Mouse (Mus musculus) intestine, embryonic 16.5 days (tissue): Measurements from ENCODE around the gene Pla2g16. TPM values are rescaled to one million over a fixed set of nuclear protein-coding genes. Genes with fewer than 3 reads are reported as not detected.

Source experiments
- ATAC-seq: fragments of 200-750 bp; cut with Nextera tagmentation; 2 replicates; pipeline ENCODE4 v1.8.0; 2017; ENCODE audit warnings: moderate TSS enrichment, moderate library complexity
- H3K27ac ChIP-seq: fragments of 300-500 bp; sonication (generic); 2 replicates; pipeline ENCODE4 v1.5.1; 2014; ENCODE audit warnings: mild to moderate bottlenecking, low read length
- H3K27me3 ChIP-seq: fragments of 300-500 bp; sonication (generic); replicated peaks from 2 replicates; pipeline ENCODE4 v1.6.1; 2014; ENCODE audit warnings: low read length, control low read depth, mixed read lengths; ENCODE audit not compliant: control insufficient read depth, insufficient read depth
- H3K36me3 ChIP-seq: fragments of 300-500 bp; sonication (generic); 2 replicates; pipeline ENCODE4 v1.6.1; 2014; ENCODE audit warnings: low read length, control low read depth; ENCODE audit not compliant: control insufficient read depth, insufficient read depth
- H3K4me1 ChIP-seq: fragments of 300-500 bp; sonication (generic); 2 replicates; pipeline ENCODE4 v1.6.1; 2014; ENCODE audit warnings: low read length, control low read depth, mixed read lengths; ENCODE audit not compliant: control insufficient read depth, insufficient read depth
- H3K4me2 ChIP-seq: fragments of 300-500 bp; sonication (generic); 2 replicates; pipeline ENCODE4 v1.6.1; 2014; ENCODE audit warnings: low read depth, low read length, control low read depth
- H3K4me3 ChIP-seq: fragments of 300-500 bp; sonication (generic); 2 replicates; pipeline ENCODE4 v1.5.1; 2014; ENCODE audit warnings: mild to moderate bottlenecking, low read length
- H3K9ac ChIP-seq: fragments of 300-500 bp; sonication (generic); 2 replicates; pipeline ENCODE4 v1.6.1; 2014; ENCODE audit warnings: low read depth, low read length
- H3K9me3 ChIP-seq: fragments of 300-500 bp; sonication (generic); 2 replicates; pipeline ENCODE4 v1.6.1; 2016; ENCODE audit warnings: low read length, control low read depth; ENCODE audit not compliant: control insufficient read depth
- WGBS: fragments of 180-500 bp; shearing (Covaris S2); extraction: QIAGEN DNeasy Blood & Tissue Kit; methylation state at CpG from one replicate; pipeline ENCODE4 v1.1.7; 2014; 5-methylcytosine and 5-hydroxymethylcytosine counted together
- polyA plus RNA-seq: library from polyadenylated mRNA; unstranded; fragments of >200 nt; fragmentation: Nextera tagmentation; extraction: Ambion mirVana; gene quantifications from 2 replicates; pipeline ENCODE4 v1.2.1, GENCODE M21; 2015

Gene Pla2g16
- polyA plus RNA-seq, 1 experiment from 2014 or later, result 7.2 TPM

- H3K36me3 ChIP-seq, result no peaks in the 10 kb centered on the region; the same call in 1 of the 2 replicates
- H3K9ac ChIP-seq, result no peak overlapping the region
- H3K4me3 ChIP-seq, result no peak overlapping the region
- 97% methylated on average over 5 of the region's 5 CpGs for WGBS
- no peak for ATAC-seq
- H3K27me3 ChIP-seq, result no peaks in the 10 kb centered on the region
- no peak overlapping the region for H3K27ac ChIP-seq
- H3K9me3 ChIP-seq, result no peaks in the 10 kb centered on the region
- no peaks in the 10 kb centered on the region for H3K4me1 ChIP-seq
- H3K4me2 ChIP-seq, result no peak overlapping the region
Measured at GRCm38 (mm10) chr19:7531906-7532305, 25.4 kb upstream of the Pla2g16 start.

DNA sequence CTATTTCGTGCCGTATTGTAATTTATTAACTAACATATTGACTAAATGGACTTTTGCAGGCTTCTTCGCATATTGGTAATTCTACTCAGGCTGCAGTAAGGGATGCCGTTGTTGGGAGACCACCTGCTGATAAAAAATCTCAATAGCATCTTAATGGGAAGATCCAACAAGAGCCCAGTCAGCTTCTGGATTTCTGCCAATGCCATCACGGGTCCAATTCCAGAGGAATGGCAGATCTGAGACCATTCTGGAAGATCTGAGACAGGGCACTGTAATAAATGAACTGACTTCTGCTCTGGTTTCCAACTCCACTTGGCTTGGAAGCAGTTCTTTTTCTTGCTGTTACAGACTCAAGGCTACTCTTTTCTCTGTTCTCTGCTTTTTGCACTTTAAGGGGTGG lies 23.4 kb upstream of the Pla2g16 start:
- Histone ChIP-seq H3K4me1 (no peaks in the 10 kb centered on the region), H3K4me3 (no peak overlapping the region), H3K27ac (no peak overlapping the region), H3K9ac (no peak overlapping the region), H3K4me2 (no peak overlapping the region), H3K27me3 (no peaks in the 10 kb centered on the region), H3K36me3 (no peaks in the 10 kb centered on the region; the same call in 1 of the 2 replicates), H3K9me3 (no peaks in the 10 kb centered on the region)
- WGBS, result 78% methylated on average over 5 of the region's 5 CpGs
- ATAC-seq, result no peak

- no peak overlapping the region for H3K4me3 ChIP-seq
- H3K27ac ChIP-seq, result no peak overlapping the region
- no peaks in the 10 kb centered on the region for H3K9me3 ChIP-seq
- 90% methylated on average over 3 of the region's 3 CpGs for WGBS
- no peaks in the 10 kb centered on the region for H3K36me3 ChIP-seq
- H3K4me2 ChIP-seq, result no peak overlapping the region
- H3K27me3 ChIP-seq, result no peaks in the 10 kb centered on the region
- ATAC-seq, result no peak
- no peak overlapping the region for H3K9ac ChIP-seq
- H3K4me1 ChIP-seq, result no peaks in the 10 kb centered on the region
Measured at GRCm38 (mm10) chr19:7548924-7549323, 8.3 kb upstream of the Pla2g16 start.

- Histone ChIP-seq H3K4me2 (no peak overlapping the region), H3K4me1 (no peaks in the 10 kb centered on the region), H3K27ac (no peak overlapping the region), H3K9me3 (no peaks in the 10 kb centered on the region), H3K4me3 (no peak overlapping the region), H3K27me3 (no peaks in the 10 kb centered on the region), H3K36me3 (no peaks in the 10 kb centered on the region), H3K9ac (no peak overlapping the region)
- ATAC-seq, result peak; percentile 66; the same call in 1 of the 2 replicates
- WGBS, result 38% methylated on average over 4 of the region's 4 CpGs
Measured at GRCm38 (mm10) chr19:7551550-7552300, 5.5 kb upstream of the Pla2g16 start.

DNA sequence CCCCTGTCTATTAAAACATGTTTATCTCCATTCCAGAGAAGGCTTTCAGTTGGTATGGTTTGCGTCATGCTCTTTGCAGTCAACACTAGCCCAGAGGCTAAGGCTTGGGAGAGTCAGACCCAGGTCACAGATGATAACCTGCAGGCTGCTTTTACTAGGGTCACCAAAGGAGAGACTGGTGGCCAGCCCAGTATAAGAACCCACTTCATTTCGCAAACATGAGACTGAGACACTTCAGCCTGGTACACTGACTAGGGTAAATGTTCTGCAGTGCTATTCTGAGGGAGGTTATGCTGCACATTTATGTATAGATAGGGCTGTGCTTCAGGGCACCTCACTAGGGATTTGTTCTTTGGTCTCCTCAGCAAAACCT lies 5.0 kb upstream of the Pla2g16 start:
- Histone ChIP-seq H3K4me1 (no peaks in the 10 kb centered on the region), H3K9me3 (no peaks in the 10 kb centered on the region), H3K4me2 (no peak overlapping the region), H3K27ac (no peak overlapping the region), H3K36me3 (no peaks in the 10 kb centered on the region), H3K4me3 (no peak overlapping the region), H3K9ac (no peak overlapping the region), H3K27me3 (no peaks in the 10 kb centered on the region)
- no peak for ATAC-seq
- WGBS, result 69% methylated on average over 2 of the region's 2 CpGs

DNA sequence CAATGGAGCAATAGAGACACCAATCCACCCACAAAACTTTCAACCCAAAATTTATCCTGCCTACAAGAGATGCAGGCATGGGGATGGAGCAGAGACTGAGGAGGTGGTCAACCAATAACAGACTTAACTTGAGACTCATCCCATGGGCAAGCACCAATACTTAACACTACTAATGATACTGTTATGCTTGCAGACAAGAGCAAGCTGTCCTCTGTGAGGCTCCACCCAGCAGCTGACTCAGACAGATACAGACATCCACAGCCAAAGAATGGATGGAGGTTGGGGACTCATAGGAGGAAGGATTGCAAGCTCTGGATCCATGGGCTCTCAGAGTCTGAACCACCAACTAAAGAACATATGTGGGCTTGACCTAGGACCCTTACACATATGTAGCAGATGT lies 3.8 kb upstream of the Pla2g16 start:
- H3K36me3 ChIP-seq, result no peaks in the 10 kb centered on the region
- no peaks in the 10 kb centered on the region for H3K27me3 ChIP-seq
- H3K4me3 ChIP-seq, result no peak overlapping the region
- H3K4me2 ChIP-seq, result no peak overlapping the region
- ATAC-seq, result no peak
- no peak overlapping the region for H3K27ac ChIP-seq
- H3K9ac ChIP-seq, result no peak overlapping the region
- no peaks in the 10 kb centered on the region for H3K9me3 ChIP-seq
- peaks cover 8% of the 10 kb centered on the region; the same call in 1 of the 2 replicates for H3K4me1 ChIP-seq

GRCm38 (mm10) chr19:7554881-7555280 lies 2.4 kb upstream of the Pla2g16 start:
- H3K36me3 ChIP-seq, result no peaks in the 10 kb centered on the region
- H3K4me3 ChIP-seq, result no peak overlapping the region
- 58% methylated on average over 4 of the region's 4 CpGs for WGBS
- no peak for ATAC-seq
- H3K4me2 ChIP-seq, result no peak overlapping the region
- H3K9ac ChIP-seq, result no peak overlapping the region
- H3K27ac ChIP-seq, result no peak overlapping the region
- no peaks in the 10 kb centered on the region for H3K9me3 ChIP-seq
- peaks cover 9% of the 10 kb centered on the region; the same call in 1 of the 2 replicates for H3K4me1 ChIP-seq
- no peaks in the 10 kb centered on the region for H3K27me3 ChIP-seq

- Histone ChIP-seq H3K4me2 (no peak overlapping the region), H3K4me1 (peaks cover 9% of the 10 kb centered on the region; the same call in 1 of the 2 replicates), H3K27me3 (no peaks in the 10 kb centered on the region), H3K36me3 (no peaks in the 10 kb centered on the region), H3K4me3 (no peak overlapping the region), H3K9ac (no peak overlapping the region), H3K9me3 (no peaks in the 10 kb centered on the region), H3K27ac (no peak overlapping the region)
- WGBS, result 97% methylated on average over 1 of the region's 1 CpGs
- no peak for ATAC-seq
Measured at GRCm38 (mm10) chr19:7556641-7557040, 618 bp upstream of the Pla2g16 start.

- Histone ChIP-seq H3K4me1 (peaks cover 9% of the 10 kb centered on the region; the same call in 1 of the 2 replicates), H3K27me3 (no peaks in the 10 kb centered on the region), H3K9ac (peak overlapping the region; percentile 69), H3K4me2 (peak overlapping the region; percentile 78), H3K27ac (no peak overlapping the region), H3K4me3 (peak overlapping the region; percentile 60), H3K36me3 (no peaks in the 10 kb centered on the region), H3K9me3 (no peaks in the 10 kb centered on the region)
- WGBS, result 12% methylated on average over 4 of the region's 4 CpGs
- peak; percentile 38 for ATAC-seq
Measured at GRCm38 (mm10) chr19:7557844-7558243, 585 bp downstream of the Pla2g16 start.

DNA sequence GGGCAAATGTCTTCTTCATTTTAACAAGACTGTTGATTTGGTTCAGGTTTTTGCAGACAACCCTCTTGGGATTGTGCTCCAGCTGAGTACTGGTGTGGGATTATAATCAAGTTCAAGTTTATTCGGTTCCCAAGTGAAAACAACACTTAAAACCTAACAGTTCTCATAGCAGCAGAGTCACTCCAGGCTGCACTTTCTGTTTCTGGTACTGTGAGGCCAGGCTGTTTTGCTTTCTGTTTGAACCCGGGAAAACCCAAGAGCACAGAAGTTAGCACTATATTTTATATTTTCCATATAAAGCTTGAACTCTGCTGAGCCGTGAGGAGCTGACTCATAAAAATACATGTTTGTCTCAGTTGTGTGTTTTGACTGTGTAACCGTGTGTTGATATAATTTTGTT lies 1.4 kb downstream of the Pla2g16 start:
- no peak overlapping the region for H3K4me3 ChIP-seq
- WGBS, result 69% methylated on average over 4 of the region's 4 CpGs

More for the DNA sequence above, 1.4 kb downstream of the Pla2g16 start:
- no peaks in the 10 kb centered on the region for H3K27me3 ChIP-seq
- H3K27ac ChIP-seq, result no peak overlapping the region
- no peak overlapping the region for H3K9ac ChIP-seq
- no peak for ATAC-seq
- H3K9me3 ChIP-seq, result no peaks in the 10 kb centered on the region
- H3K4me2 ChIP-seq, result peak overlapping the region; percentile 78; the same call in 1 of the 2 replicates
- H3K4me1 ChIP-seq, result peaks cover 9% of the 10 kb centered on the region; the same call in 1 of the 2 replicates
- no peaks in the 10 kb centered on the region for H3K36me3 ChIP-seq
